Mouse (Mus musculus) NIH3T3 (cell line): Measurements from ENCODE around the gene Paqr7.
A peak's percentile ranks its signal among the peaks of the same experiment; 100 is the strongest.

ENCODE experiments used
- DNase-seq: peaks from one replicate; pipeline ENCODE4 v3.0.0-alpha.2; 2012; ENCODE audit warnings: low read depth

Gene Paqr7

GRCm38 (mm10) chr4:134535787-134536151, 39.3 kb downstream of the Paqr7 start:
- peak; percentile 51 for DNase-seq

DNA sequence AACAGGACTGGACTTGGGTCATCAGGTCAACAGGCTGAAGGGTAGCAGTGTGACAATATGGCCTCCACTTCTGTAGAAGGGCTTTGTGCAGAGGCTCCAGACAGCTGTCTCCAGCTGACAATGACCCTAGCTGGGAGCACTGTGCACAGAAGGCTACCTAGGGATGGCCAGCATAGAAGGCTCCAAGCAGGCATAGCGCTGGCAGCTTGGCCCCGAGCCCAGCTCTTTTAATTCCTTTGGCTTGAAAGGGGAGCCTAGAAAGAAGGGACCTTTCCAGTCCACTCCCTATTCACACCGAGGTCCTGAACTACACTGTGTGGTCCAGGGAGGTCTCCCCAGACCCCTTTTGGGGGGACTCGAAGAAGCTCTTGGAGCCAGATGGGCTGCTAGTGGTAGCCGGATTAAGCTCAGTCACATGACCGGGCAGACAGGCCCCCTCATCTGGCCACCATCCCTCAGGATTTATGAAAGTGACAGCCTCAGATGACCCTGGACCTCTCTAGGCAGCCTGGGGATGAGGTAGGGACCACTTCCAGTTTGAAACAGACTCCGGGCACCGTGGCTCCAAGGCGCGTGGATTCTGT, 42.6 kb downstream of the Paqr7 start:
- no peak for DNase-seq

DNA sequence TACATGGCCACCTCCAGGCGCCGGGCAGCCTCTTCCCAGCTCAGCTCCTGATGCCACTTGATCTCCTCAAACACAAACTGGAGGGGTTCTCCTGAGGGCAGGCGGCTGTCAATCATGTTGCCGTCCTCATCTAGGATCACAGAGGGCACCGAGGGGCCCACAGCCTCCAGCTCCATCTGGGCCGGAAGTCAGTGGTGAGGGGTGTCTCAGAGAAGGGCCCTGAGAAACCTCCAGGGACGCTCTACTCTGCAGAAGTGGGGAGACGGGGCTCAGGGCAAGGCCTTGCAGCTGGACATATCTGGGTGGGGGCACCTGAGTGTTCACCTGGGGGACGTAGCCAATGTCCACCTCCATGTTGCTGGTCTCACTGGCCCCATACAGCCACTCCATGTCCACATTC, 46.2 kb downstream of the Paqr7 start:
- no peak for DNase-seq

DNA sequence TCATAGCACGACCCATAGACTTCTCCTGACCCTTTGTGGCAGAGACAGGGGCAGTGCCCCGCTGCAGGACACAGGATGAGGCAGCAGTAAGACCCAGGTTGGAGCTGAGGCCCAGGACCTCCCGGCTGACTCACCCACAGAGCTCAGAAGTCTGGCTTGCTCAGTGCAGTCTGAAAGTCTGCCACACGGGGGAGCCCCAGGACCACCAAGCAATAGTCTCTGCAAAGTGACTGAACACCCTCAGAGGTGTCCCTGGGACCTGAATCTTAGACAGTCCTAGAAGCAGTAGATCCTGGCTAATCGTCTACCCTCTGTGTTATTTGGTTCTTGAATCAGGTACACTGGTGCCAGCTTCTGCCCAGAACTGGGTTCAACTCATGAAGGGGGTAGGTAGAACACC, 46.8 kb downstream of the Paqr7 start:
- DNase-seq: peak; percentile 93

DNA sequence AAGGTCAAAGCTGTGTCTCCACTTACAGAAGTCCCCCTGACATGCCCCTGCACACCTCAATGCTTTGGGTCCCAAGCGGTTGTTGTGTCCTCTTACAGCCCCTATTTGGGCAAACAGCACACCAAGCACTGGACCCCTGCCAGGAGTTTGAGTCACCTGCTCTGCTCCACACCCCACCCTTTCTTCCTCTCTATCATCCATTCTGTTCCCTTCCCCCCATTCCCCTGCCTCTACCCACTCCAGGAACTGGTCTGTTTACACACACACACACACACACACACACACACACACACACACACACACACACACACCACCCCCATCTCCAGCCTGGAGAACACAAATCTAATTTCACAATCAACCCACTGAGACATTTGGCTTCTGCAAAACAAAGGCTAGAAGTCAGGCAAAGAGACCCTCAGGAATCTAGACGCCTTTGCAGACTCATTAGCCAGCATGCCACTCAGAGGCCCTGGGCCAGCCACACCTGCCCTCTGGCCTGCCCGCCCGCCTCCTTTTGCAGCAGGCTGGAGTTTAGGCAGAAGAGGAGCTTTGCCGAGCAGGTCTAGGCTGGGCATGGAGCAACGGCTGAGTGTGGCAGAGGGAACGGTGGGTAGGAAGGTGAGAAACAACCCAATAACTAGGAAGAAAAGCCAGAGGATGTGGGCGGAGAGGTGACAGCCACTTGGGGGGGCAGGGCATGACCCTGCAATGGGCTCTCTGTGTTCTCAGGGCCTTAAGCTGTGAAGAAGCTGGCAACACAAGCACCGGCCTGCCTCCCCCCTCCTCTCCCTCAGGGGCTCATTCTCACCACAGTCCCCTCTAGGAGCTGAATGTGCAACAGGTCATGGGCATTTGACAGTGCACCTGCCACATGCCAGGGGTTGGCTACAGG, 50.6 kb downstream of the Paqr7 start:
- peak; percentile 77 for DNase-seq

GRCm38 (mm10) chr4:134548169-134548938, 51.9 kb downstream of the Paqr7 start:
- peak; percentile 20 for DNase-seq

GRCm38 (mm10) chr4:134549899-134550298, 53.4 kb downstream of the Paqr7 start:
- peak; percentile 23 for DNase-seq

GRCm38 (mm10) chr4:134551494-134552316, 55.2 kb downstream of the Paqr7 start, which contains the start of gene Selenon:
Gene Selenon, minus strand, starts transcription at chr4:134552166.
- DNase-seq: peak; percentile 83

- peak; percentile 52 for DNase-seq
Observed at GRCm38 (mm10) chr4:134553631-134554030, 57.1 kb downstream of the Paqr7 start.

DNA sequence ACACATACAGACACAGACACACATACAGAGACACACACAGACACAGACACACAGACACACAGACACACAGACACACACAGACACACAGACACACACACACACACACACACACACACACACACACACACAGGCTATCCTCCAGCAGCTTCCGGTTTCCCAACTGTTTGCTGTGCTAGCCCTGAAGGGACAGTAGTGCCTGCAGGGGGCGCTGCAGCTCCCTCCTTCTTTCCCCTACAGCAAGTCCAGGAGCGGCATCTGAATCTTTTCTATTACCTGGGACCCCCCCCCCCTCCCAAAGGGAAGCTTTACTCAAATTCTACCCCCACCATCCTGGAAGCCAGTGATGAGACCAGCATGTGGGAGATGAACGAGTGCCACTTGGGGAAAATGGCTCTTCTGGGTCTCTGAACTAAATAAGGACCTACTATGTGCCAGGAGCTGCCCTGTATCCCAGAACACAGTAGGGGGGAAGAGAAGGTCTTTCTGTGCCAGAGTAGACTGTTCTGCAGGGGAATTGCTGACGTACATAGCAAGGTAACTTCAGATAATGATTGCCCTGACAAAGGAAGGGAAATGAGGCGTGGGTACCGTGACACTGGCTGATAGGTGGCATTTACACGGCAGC, 59.6 kb downstream of the Paqr7 start:
- DNase-seq: peak; percentile 77

- no peak for DNase-seq
Observed at GRCm38 (mm10) chr4:134557626-134558249, 61.2 kb downstream of the Paqr7 start.

GRCm38 (mm10) chr4:134558570-134559113, 62.1 kb downstream of the Paqr7 start:
- no peak for DNase-seq

- no peak for DNase-seq
Observed at GRCm38 (mm10) chr4:134559154-134559553, 62.7 kb downstream of the Paqr7 start.
